Mouse (Mus musculus): Measurements from ENCODE around the gene Amfr. TPM values are rescaled to one million over a fixed set of nuclear protein-coding genes. Genes with fewer than 3 reads are reported as not detected.
A peak's percentile ranks its signal among the peaks of the same experiment; 100 is the strongest.

Gene Amfr
- polyA plus RNA-seq, 1 experiment from 2014 or later, result 81.6 TPM

- no peaks in the 10 kb centered on the region for H3K9me3 ChIP-seq (ENCODE audit: control insufficient read depth, low read length)
- no peak overlapping the region for H3K4me3 ChIP-seq (replicated peaks; ENCODE audit: low read depth, low read length)
- H3K36me3 ChIP-seq (ENCODE audit: control insufficient read depth, insufficient read depth, low read length), result peaks cover 93% of the 10 kb centered on the region
- no peak overlapping the region for H3K27ac ChIP-seq (replicated peaks; ENCODE audit: low read depth, low read length)
- DNase-seq (no peak), ATAC-seq (ENCODE audit: low FRiP score, low TSS enrichment) (no peak)
- no peaks in the 10 kb centered on the region for H3K27me3 ChIP-seq (ENCODE audit: control insufficient read depth, insufficient read depth, low read length)
- no peak overlapping the region for H3K4me2 ChIP-seq (ENCODE audit: low read length)
- H3K9ac ChIP-seq (replicated peaks; ENCODE audit: low read length), result no peak overlapping the region
- no peaks in the 10 kb centered on the region for H3K4me1 ChIP-seq (ENCODE audit: control insufficient read depth, insufficient read depth, low read length)
- WGBS, result 83% methylated on average over 9 of the region's 9 CpGs
Measured at GRCm38 (mm10) chr8:93952511-93952910, 60.1 kb downstream of the Amfr start.

GRCm38 (mm10) chr8:93950133-93950532 lies 62.5 kb downstream of the Amfr start:
- Histone ChIP-seq H3K4me1 (ENCODE audit: control insufficient read depth, insufficient read depth, low read length) (no peaks in the 10 kb centered on the region), H3K4me2 (ENCODE audit: low read length) (no peak overlapping the region), H3K27ac (replicated peaks; ENCODE audit: low read depth, low read length) (no peak overlapping the region), H3K36me3 (ENCODE audit: control insufficient read depth, insufficient read depth, low read length) (peaks cover 91% of the 10 kb centered on the region), H3K27me3 (ENCODE audit: control insufficient read depth, insufficient read depth, low read length) (no peaks in the 10 kb centered on the region), H3K9ac (replicated peaks; ENCODE audit: low read length) (no peak overlapping the region), H3K4me3 (replicated peaks; ENCODE audit: low read depth, low read length) (no peak overlapping the region), H3K9me3 (ENCODE audit: control insufficient read depth, low read length) (no peaks in the 10 kb centered on the region)
- 88% methylated on average over 14 of the region's 14 CpGs for WGBS
- no peak for DNase-seq
- no peak for ATAC-seq (ENCODE audit: low FRiP score, low TSS enrichment)

DNA sequence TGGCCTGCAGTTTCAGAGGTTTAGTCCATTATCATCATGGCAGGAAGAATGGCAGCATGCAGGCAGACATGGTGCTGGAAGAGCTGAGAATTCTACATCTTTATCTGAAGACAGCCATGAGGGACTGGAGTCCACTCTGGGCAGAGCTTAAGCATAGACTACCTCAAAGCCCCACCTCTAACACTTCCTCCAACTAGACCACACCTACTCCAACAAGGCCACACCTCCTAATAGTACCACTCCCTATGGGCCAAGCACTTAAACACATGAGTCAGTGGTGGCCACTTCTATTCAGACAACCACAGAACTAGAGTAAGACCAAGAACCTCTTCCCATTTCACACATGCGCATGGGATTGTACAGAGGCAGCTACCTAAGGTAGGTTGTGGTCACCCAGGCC lies 66.2 kb downstream of the Amfr start:
- Histone ChIP-seq H3K27ac (replicated peaks; ENCODE audit: low read depth, low read length) (no peak overlapping the region), H3K4me1 (ENCODE audit: control insufficient read depth, insufficient read depth, low read length) (no peaks in the 10 kb centered on the region), H3K4me2 (ENCODE audit: low read length) (no peak overlapping the region), H3K9ac (replicated peaks; ENCODE audit: low read length) (no peak overlapping the region), H3K4me3 (replicated peaks; ENCODE audit: low read depth, low read length) (no peak overlapping the region), H3K9me3 (ENCODE audit: control insufficient read depth, low read length) (no peaks in the 10 kb centered on the region), H3K27me3 (ENCODE audit: control insufficient read depth, insufficient read depth, low read length) (no peaks in the 10 kb centered on the region), H3K36me3 (ENCODE audit: control insufficient read depth, insufficient read depth, low read length) (peaks cover 67% of the 10 kb centered on the region)
- WGBS, result 97% methylated on average over 1 of the region's 1 CpGs
- DNase-seq (no peak), ATAC-seq (ENCODE audit: low FRiP score, low TSS enrichment) (no peak)

DNA sequence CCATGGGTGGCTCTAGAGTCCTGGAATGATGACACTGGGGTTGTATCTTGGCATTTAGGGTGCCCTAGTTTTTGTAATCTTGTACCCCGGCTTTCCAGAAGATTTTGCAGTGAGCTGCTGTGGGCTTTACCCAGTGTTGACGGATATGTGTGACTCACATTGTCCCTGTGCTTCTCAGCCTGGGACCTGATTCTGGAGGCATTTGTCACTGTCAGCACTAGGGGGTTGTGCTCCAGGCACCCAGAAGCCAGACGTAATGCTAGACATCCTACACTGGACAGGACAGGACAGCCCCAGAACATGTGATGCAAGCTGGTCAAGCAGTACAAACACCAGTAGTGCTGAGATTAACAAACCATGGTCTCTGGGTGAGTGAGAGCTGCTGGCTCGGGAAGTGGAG lies 66.9 kb downstream of the Amfr start:
- no peak overlapping the region for H3K4me3 ChIP-seq (replicated peaks; ENCODE audit: low read depth, low read length)
- H3K9me3 ChIP-seq (ENCODE audit: control insufficient read depth, low read length), result no peaks in the 10 kb centered on the region
- H3K4me2 ChIP-seq (ENCODE audit: low read length), result no peak overlapping the region
- H3K9ac ChIP-seq (replicated peaks; ENCODE audit: low read length), result no peak overlapping the region
- peaks cover 61% of the 10 kb centered on the region for H3K36me3 ChIP-seq (ENCODE audit: control insufficient read depth, insufficient read depth, low read length)
- WGBS, result 86% methylated on average over 4 of the region's 4 CpGs
- no peak for ATAC-seq (ENCODE audit: low FRiP score, low TSS enrichment)
- DNase-seq, result no peak
- no peak overlapping the region for H3K27ac ChIP-seq (replicated peaks; ENCODE audit: low read depth, low read length)
- H3K27me3 ChIP-seq (ENCODE audit: control insufficient read depth, insufficient read depth, low read length), result no peaks in the 10 kb centered on the region
- no peaks in the 10 kb centered on the region for H3K4me1 ChIP-seq (ENCODE audit: control insufficient read depth, insufficient read depth, low read length)

DNA sequence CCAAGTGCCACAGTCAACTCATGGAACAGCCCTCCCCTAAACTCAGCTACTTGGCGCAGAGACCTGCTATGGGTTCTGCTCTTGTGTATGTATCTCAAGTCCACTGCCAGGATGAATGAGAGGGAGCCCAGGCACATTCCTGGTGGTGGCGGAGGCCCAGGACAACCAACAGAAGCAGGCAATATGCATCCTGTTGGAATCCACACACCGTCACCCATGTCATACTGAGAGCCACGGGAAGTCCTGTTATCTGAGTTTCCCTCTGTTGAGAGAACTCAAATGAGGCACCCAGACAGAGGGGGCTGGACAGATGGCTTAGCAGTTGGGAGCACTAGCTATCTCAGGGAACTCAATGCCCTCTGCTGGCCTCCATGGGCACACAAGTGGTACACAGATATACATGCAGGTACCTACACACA lies 71.0 kb downstream of the Amfr start:
- Histone ChIP-seq H3K36me3 (ENCODE audit: control insufficient read depth, insufficient read depth, low read length) (peaks cover 27% of the 10 kb centered on the region), H3K9me3 (ENCODE audit: control insufficient read depth, low read length) (no peaks in the 10 kb centered on the region), H3K4me1 (ENCODE audit: control insufficient read depth, insufficient read depth, low read length) (no peaks in the 10 kb centered on the region), H3K4me2 (ENCODE audit: low read length) (no peak overlapping the region), H3K27ac (replicated peaks; ENCODE audit: low read depth, low read length) (no peak overlapping the region), H3K9ac (replicated peaks; ENCODE audit: low read length) (no peak overlapping the region), H3K27me3 (ENCODE audit: control insufficient read depth, insufficient read depth, low read length) (no peaks in the 10 kb centered on the region), H3K4me3 (replicated peaks; ENCODE audit: low read depth, low read length) (no peak overlapping the region)
- ATAC-seq (ENCODE audit: low FRiP score, low TSS enrichment), result no peak
- DNase-seq, result no peak
- 80% methylated on average over 4 of the region's 4 CpGs for WGBS

- DNase-seq, result no peak
- ATAC-seq (ENCODE audit: low FRiP score, low TSS enrichment), result no peak
- H3K4me1 ChIP-seq (ENCODE audit: control insufficient read depth, insufficient read depth, low read length), result no peaks in the 10 kb centered on the region
- H3K27ac ChIP-seq (replicated peaks; ENCODE audit: low read depth, low read length), result 0 out of 2 replicates have a peak overlapping the region, but pooled peaks have one; percentile 3
- H3K36me3 ChIP-seq (ENCODE audit: control insufficient read depth, insufficient read depth, low read length), result peaks cover 18% of the 10 kb centered on the region
- H3K9me3 ChIP-seq (ENCODE audit: control insufficient read depth, low read length), result no peaks in the 10 kb centered on the region
- no peak overlapping the region for H3K4me2 ChIP-seq (ENCODE audit: low read length)
- no peak overlapping the region for H3K4me3 ChIP-seq (replicated peaks; ENCODE audit: low read depth, low read length)
- WGBS, result 80% methylated on average over 11 of the region's 11 CpGs
- no peak overlapping the region for H3K9ac ChIP-seq (replicated peaks; ENCODE audit: low read length)
- no peaks in the 10 kb centered on the region for H3K27me3 ChIP-seq (ENCODE audit: control insufficient read depth, insufficient read depth, low read length)
Measured at GRCm38 (mm10) chr8:93940542-93941423, 71.9 kb downstream of the Amfr start.

- no peak overlapping the region for H3K4me3 ChIP-seq (replicated peaks; ENCODE audit: low read depth, low read length)
- peaks cover 8% of the 10 kb centered on the region; the same call in 1 of the 2 replicates for H3K36me3 ChIP-seq (ENCODE audit: control insufficient read depth, insufficient read depth, low read length)
- no peaks in the 10 kb centered on the region for H3K27me3 ChIP-seq (ENCODE audit: control insufficient read depth, insufficient read depth, low read length)
- no peak for ATAC-seq (ENCODE audit: low FRiP score, low TSS enrichment)
- DNase-seq, result no peak
- WGBS, result 96% methylated on average over 3 of the region's 3 CpGs
- no peak overlapping the region for H3K27ac ChIP-seq (replicated peaks; ENCODE audit: low read depth, low read length)
- no peaks in the 10 kb centered on the region for H3K4me1 ChIP-seq (ENCODE audit: control insufficient read depth, insufficient read depth, low read length)
- H3K4me2 ChIP-seq (ENCODE audit: low read length), result no peak overlapping the region
- no peaks in the 10 kb centered on the region for H3K9me3 ChIP-seq (ENCODE audit: control insufficient read depth, low read length)
- H3K9ac ChIP-seq (replicated peaks; ENCODE audit: low read length), result no peak overlapping the region
Measured at GRCm38 (mm10) chr8:93938193-93938592, 74.4 kb downstream of the Amfr start.

DNA sequence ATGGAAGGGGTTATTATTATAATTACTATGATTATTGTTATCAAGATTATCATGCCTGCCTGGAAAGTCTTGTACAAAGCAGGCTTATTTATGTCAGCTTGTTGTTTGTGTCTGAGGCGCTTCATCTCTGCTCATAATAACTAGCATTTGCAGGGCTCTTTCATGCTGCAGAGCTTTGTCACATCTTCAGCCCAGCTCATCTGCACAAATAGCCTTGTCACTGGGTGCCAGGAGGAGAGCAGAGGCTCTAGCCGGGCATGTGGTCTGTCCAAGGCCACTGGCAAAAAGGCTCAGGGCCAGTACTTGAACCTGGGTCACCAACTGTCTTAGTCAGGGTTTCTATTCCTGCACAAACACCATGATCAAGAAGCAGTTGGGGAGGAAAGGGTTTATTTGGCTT lies 79.4 kb downstream of the Amfr start:
- ATAC-seq (ENCODE audit: low FRiP score, low TSS enrichment) (no peak), DNase-seq (no peak)
- 82% methylated on average over 2 of the region's 2 CpGs for WGBS
- Histone ChIP-seq H3K27me3 (ENCODE audit: control insufficient read depth, insufficient read depth, low read length) (no peaks in the 10 kb centered on the region), H3K9me3 (ENCODE audit: control insufficient read depth, low read length) (no peaks in the 10 kb centered on the region), H3K4me3 (replicated peaks; ENCODE audit: low read depth, low read length) (no peak overlapping the region), H3K4me2 (ENCODE audit: low read length) (no peak overlapping the region), H3K36me3 (ENCODE audit: control insufficient read depth, insufficient read depth, low read length) (peaks cover 12% of the 10 kb centered on the region; the same call in 1 of the 2 replicates), H3K4me1 (ENCODE audit: control insufficient read depth, insufficient read depth, low read length) (no peaks in the 10 kb centered on the region), H3K27ac (replicated peaks; ENCODE audit: low read depth, low read length) (no peak overlapping the region), H3K9ac (replicated peaks; ENCODE audit: low read length) (no peak overlapping the region)

GRCm38 (mm10) chr8:93932873-93933272 lies 79.8 kb downstream of the Amfr start:
- DNase-seq (peak; percentile 82), ATAC-seq (ENCODE audit: low FRiP score, low TSS enrichment) (peak; percentile 62; the same call in 1 of the 2 replicates)
- H3K4me2 ChIP-seq (ENCODE audit: low read length), result no peak overlapping the region
- no peak overlapping the region for H3K4me3 ChIP-seq (replicated peaks; ENCODE audit: low read depth, low read length)
- no peaks in the 10 kb centered on the region for H3K9me3 ChIP-seq (ENCODE audit: control insufficient read depth, low read length)
- H3K27ac ChIP-seq (replicated peaks; ENCODE audit: low read depth, low read length), result no peak overlapping the region
- H3K27me3 ChIP-seq (ENCODE audit: control insufficient read depth, insufficient read depth, low read length), result no peaks in the 10 kb centered on the region
- 36% methylated on average over 6 of the region's 6 CpGs for WGBS
- no peak overlapping the region for H3K9ac ChIP-seq (replicated peaks; ENCODE audit: low read length)
- no peaks in the 10 kb centered on the region for H3K4me1 ChIP-seq (ENCODE audit: control insufficient read depth, insufficient read depth, low read length)
- H3K36me3 ChIP-seq (ENCODE audit: control insufficient read depth, insufficient read depth, low read length), result peaks cover 12% of the 10 kb centered on the region; the same call in 1 of the 2 replicates

All from midbrain, embryonic 14.5 days (tissue).